Mouse (Mus musculus): ENCODE measurements around the gene Fbxl3. TPM values are rescaled to one million over a fixed set of nuclear protein-coding genes. Genes with fewer than 3 reads are reported as not detected.

Fbxl3 gene
- polyA plus RNA-seq, 1 experiment, result 3.3 TPM

- no peak overlapping the region for H3K4me3 ChIP-seq (replicated peaks)
- H3K9me3 ChIP-seq (ENCODE audit: control insufficient read depth, low read length), result no peaks in the 10 kb centered on the region
- H3K4me1 ChIP-seq (ENCODE audit: control insufficient read depth), result peaks cover 30% of the 10 kb centered on the region
- H3K36me3 ChIP-seq (ENCODE audit: control insufficient read depth), result peaks cover 14% of the 10 kb centered on the region
- peaks cover 15% of the 10 kb centered on the region for H3K27me3 ChIP-seq (ENCODE audit: control insufficient read depth)
- TF ChIP-seq GATA1 (IDR thresholded peaks at IDR 0.05; ENCODE audit: low read length) (no peak), TAL1 (IDR thresholded peaks at IDR 0.05; ENCODE audit: low read length) (no peak)
Measured at GRCm38 (mm10) chr14:103101171-103101570, 1.8 kb upstream of the Fbxl3 start.

GRCm38 (mm10) chr14:103100296-103100695 lies 930 bp upstream of the Fbxl3 start:
- Histone ChIP-seq H3K4me3 (replicated peaks) (peak overlapping the region; percentile 92), H3K27me3 (ENCODE audit: control insufficient read depth) (peaks cover 16% of the 10 kb centered on the region), H3K4me1 (ENCODE audit: control insufficient read depth) (peaks cover 35% of the 10 kb centered on the region), H3K9me3 (ENCODE audit: control insufficient read depth, low read length) (no peaks in the 10 kb centered on the region), H3K36me3 (ENCODE audit: control insufficient read depth) (peaks cover 22% of the 10 kb centered on the region)
- TF ChIP-seq GATA1 (IDR thresholded peaks at IDR 0.05; ENCODE audit: low read length), result no peak

GRCm38 (mm10) chr14:103098587-103099235 lies 655 bp downstream of the Fbxl3 start:
- Histone ChIP-seq H3K27me3 (ENCODE audit: control insufficient read depth) (peaks cover 19% of the 10 kb centered on the region), H3K4me1 (ENCODE audit: control insufficient read depth) (peaks cover 45% of the 10 kb centered on the region), H3K36me3 (ENCODE audit: control insufficient read depth) (peaks cover 38% of the 10 kb centered on the region), H3K4me3 (replicated peaks) (peak overlapping the region; percentile 92), H3K9me3 (ENCODE audit: control insufficient read depth, low read length) (no peaks in the 10 kb centered on the region)
- TF ChIP-seq GATA1 (IDR thresholded peaks at IDR 0.05; ENCODE audit: low read length), result no peak
- TF ChIP-seq TAL1 (IDR thresholded peaks at IDR 0.05; ENCODE audit: low read length), result no peak

- TF ChIP-seq TAL1 (IDR thresholded peaks at IDR 0.05; ENCODE audit: low read length), result no peak
- no peak for TF ChIP-seq GATA1 (IDR thresholded peaks at IDR 0.05; ENCODE audit: low read length)
- Histone ChIP-seq H3K4me1 (ENCODE audit: control insufficient read depth) (peaks cover 49% of the 10 kb centered on the region), H3K9me3 (ENCODE audit: control insufficient read depth, low read length) (no peaks in the 10 kb centered on the region), H3K27me3 (ENCODE audit: control insufficient read depth) (peaks cover 19% of the 10 kb centered on the region), H3K36me3 (ENCODE audit: control insufficient read depth) (peaks cover 43% of the 10 kb centered on the region), H3K4me3 (replicated peaks) (peak overlapping the region; percentile 92)
Measured at GRCm38 (mm10) chr14:103098213-103098586, 1.2 kb downstream of the Fbxl3 start.

GRCm38 (mm10) chr14:103096621-103097020 lies 2.7 kb downstream of the Fbxl3 start:
- Histone ChIP-seq H3K9me3 (ENCODE audit: control insufficient read depth, low read length) (no peaks in the 10 kb centered on the region), H3K36me3 (ENCODE audit: control insufficient read depth) (peaks cover 58% of the 10 kb centered on the region), H3K4me3 (replicated peaks) (peak overlapping the region; percentile 92), H3K4me1 (ENCODE audit: control insufficient read depth) (peaks cover 51% of the 10 kb centered on the region), H3K27me3 (ENCODE audit: control insufficient read depth) (peaks cover 14% of the 10 kb centered on the region)
- TF ChIP-seq GATA1 (IDR thresholded peaks at IDR 0.05; ENCODE audit: low read length), result no peak
- TF ChIP-seq TAL1 (IDR thresholded peaks at IDR 0.05; ENCODE audit: low read length), result no peak

GRCm38 (mm10) chr14:103095826-103096225 lies 3.5 kb downstream of the Fbxl3 start:
- H3K4me3 ChIP-seq (replicated peaks), result no peak overlapping the region
- H3K4me1 ChIP-seq (ENCODE audit: control insufficient read depth), result peaks cover 53% of the 10 kb centered on the region
- TF ChIP-seq TAL1 (IDR thresholded peaks at IDR 0.05; ENCODE audit: low read length), result no peak
- TF ChIP-seq GATA1 (IDR thresholded peaks at IDR 0.05; ENCODE audit: low read length), result no peak
- H3K9me3 ChIP-seq (ENCODE audit: control insufficient read depth, low read length), result no peaks in the 10 kb centered on the region
- H3K27me3 ChIP-seq (ENCODE audit: control insufficient read depth), result peaks cover 12% of the 10 kb centered on the region
- H3K36me3 ChIP-seq (ENCODE audit: control insufficient read depth), result peaks cover 66% of the 10 kb centered on the region

- H3K9me3 ChIP-seq (ENCODE audit: control insufficient read depth, low read length), result no peaks in the 10 kb centered on the region
- peaks cover 72% of the 10 kb centered on the region for H3K36me3 ChIP-seq (ENCODE audit: control insufficient read depth)
- peaks cover 51% of the 10 kb centered on the region for H3K4me1 ChIP-seq (ENCODE audit: control insufficient read depth)
- H3K4me3 ChIP-seq (replicated peaks), result peak overlapping the region; percentile 38
- TF ChIP-seq TAL1 (IDR thresholded peaks at IDR 0.05; ENCODE audit: low read length) (no peak), GATA1 (IDR thresholded peaks at IDR 0.05; ENCODE audit: low read length) (no peak)
- H3K27me3 ChIP-seq (ENCODE audit: control insufficient read depth), result peaks cover 12% of the 10 kb centered on the region
Measured at GRCm38 (mm10) chr14:103095036-103095435, 4.3 kb downstream of the Fbxl3 start.

- peaks cover 54% of the 10 kb centered on the region for H3K4me1 ChIP-seq (ENCODE audit: control insufficient read depth)
- TF ChIP-seq GATA1 (IDR thresholded peaks at IDR 0.05; ENCODE audit: low read length), result no peak
- no peak for TF ChIP-seq TAL1 (IDR thresholded peaks at IDR 0.05; ENCODE audit: low read length)
- H3K27me3 ChIP-seq (ENCODE audit: control insufficient read depth), result peaks cover 9% of the 10 kb centered on the region
- no peak overlapping the region for H3K4me3 ChIP-seq (replicated peaks)
- H3K9me3 ChIP-seq (ENCODE audit: control insufficient read depth, low read length), result no peaks in the 10 kb centered on the region
- H3K36me3 ChIP-seq (ENCODE audit: control insufficient read depth), result peaks cover 85% of the 10 kb centered on the region
Measured at GRCm38 (mm10) chr14:103093670-103094069, 5.7 kb downstream of the Fbxl3 start.

GRCm38 (mm10) chr14:103093236-103093635 lies 6.1 kb downstream of the Fbxl3 start:
- TF ChIP-seq GATA1 (IDR thresholded peaks at IDR 0.05; ENCODE audit: low read length), result no peak
- TF ChIP-seq TAL1 (IDR thresholded peaks at IDR 0.05; ENCODE audit: low read length), result no peak
- Histone ChIP-seq H3K4me1 (ENCODE audit: control insufficient read depth) (peaks cover 59% of the 10 kb centered on the region), H3K4me3 (replicated peaks) (no peak overlapping the region), H3K9me3 (ENCODE audit: control insufficient read depth, low read length) (no peaks in the 10 kb centered on the region), H3K36me3 (ENCODE audit: control insufficient read depth) (peaks cover 89% of the 10 kb centered on the region), H3K27me3 (ENCODE audit: control insufficient read depth) (peaks cover 9% of the 10 kb centered on the region)

GRCm38 (mm10) chr14:103088624-103089023 lies 10.7 kb downstream of the Fbxl3 start:
- Histone ChIP-seq H3K27me3 (ENCODE audit: control insufficient read depth) (peaks cover 5% of the 10 kb centered on the region), H3K4me3 (replicated peaks) (no peak overlapping the region), H3K36me3 (ENCODE audit: control insufficient read depth) (peaks cover 95% of the 10 kb centered on the region), H3K9me3 (ENCODE audit: control insufficient read depth, low read length) (no peaks in the 10 kb centered on the region), H3K4me1 (ENCODE audit: control insufficient read depth) (peaks cover 65% of the 10 kb centered on the region)
- no peak for TF ChIP-seq TAL1 (IDR thresholded peaks at IDR 0.05; ENCODE audit: low read length)
- TF ChIP-seq GATA1 (IDR thresholded peaks at IDR 0.05; ENCODE audit: low read length), result no peak
